Comparison of ENCODE assay signal across 31 mouse cellular contexts in the genomic region with DNA sequence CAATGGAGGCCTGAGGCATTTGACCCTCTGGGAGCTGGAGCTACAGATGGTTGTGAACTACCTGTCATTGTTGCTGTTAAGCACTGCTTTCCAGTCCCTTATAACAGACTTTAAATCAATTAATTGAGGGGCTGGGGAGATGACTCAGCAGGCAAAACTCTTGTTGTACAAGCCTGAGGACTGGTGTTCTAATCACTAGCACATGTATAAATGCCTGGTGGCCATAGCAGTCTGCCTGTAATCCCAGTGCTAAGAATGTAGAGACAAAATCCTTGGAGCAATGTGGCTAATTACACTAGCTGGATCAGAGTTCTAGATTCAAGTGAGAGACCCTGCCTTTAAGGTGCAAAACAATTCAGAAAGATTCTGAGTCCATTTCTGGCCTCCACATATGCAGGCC.
"Had no signal": no experiment of that assay in that cellular context is flagged by ENCODE, and none has a peak within 500 bp of the region (broad histone marks: within the 10 kb centered on the region; RNA-seq: fewer than 3 reads in every experiment).

No protein-coding gene starts in this region.

- H3K4me2 ChIP-seq: limb, embryonic 12.5 days; limb, embryonic 13.5 days; limb, embryonic 15.5 days; liver, embryonic 11.5 days; liver, embryonic 12.5 days; liver, embryonic 13.5 days; liver, embryonic 15.5 days; lung, embryonic 14.5 days; lung, embryonic 15.5 days; midbrain, embryonic 12.5 days; midbrain, embryonic 13.5 days; midbrain, embryonic 15.5 days; neural tube, embryonic 12.5 days had no signal

- H3K27ac ChIP-seq: limb, embryonic 10.5 days; limb, embryonic 12.5 days; limb, embryonic 13.5 days; limb, embryonic 15.5 days; liver, embryonic 12.5 days; liver, embryonic 13.5 days; liver, embryonic 14.5 days; liver, embryonic 15.5 days; lung, embryonic 15.5 days; macrophage; midbrain, embryonic 10.5 days; midbrain, embryonic 12.5 days; midbrain, embryonic 13.5 days; midbrain, embryonic 15.5 days; neural tube, embryonic 12.5 days had no signal

- H3K4me1 ChIP-seq: limb, embryonic 10.5 days; limb, embryonic 12.5 days; limb, embryonic 13.5 days; limb, embryonic 15.5 days; liver, embryonic 12.5 days; liver, embryonic 13.5 days; liver, embryonic 15.5 days; lung, embryonic 15.5 days; midbrain, embryonic 10.5 days; midbrain, embryonic 12.5 days; midbrain, embryonic 13.5 days; midbrain, embryonic 15.5 days; neural tube, embryonic 12.5 days had no signal

- ATAC-seq: liver, embryonic 12.5 days; liver, postnatal 0 days; lung, postnatal 0 days; midbrain, embryonic 13.5 days; midbrain, embryonic 15.5 days; midbrain, embryonic 16.5 days had no signal

- DNase-seq: left cerebral cortex, postnatal 4 days; liver; liver, embryonic 13.5 days; liver, postnatal 0 days; lung, adult 18-20 months; lung, adult 2 months; lung, embryonic 14.5 days; lung, postnatal 10 days; lung, postnatal 14 days; lung, postnatal 36 days; lung, postnatal 4 days; midbrain, embryonic 14.5 days had no signal

- H3K9me3 ChIP-seq: limb, embryonic 10.5 days; limb, embryonic 12.5 days; limb, embryonic 13.5 days; limb, embryonic 15.5 days; liver, embryonic 12.5 days; liver, embryonic 13.5 days; liver, embryonic 15.5 days; lung, embryonic 15.5 days; megakaryocyte, embryonic 14.5 days; midbrain, embryonic 10.5 days; midbrain, embryonic 12.5 days; midbrain, embryonic 13.5 days; midbrain, embryonic 15.5 days; neural tube, embryonic 12.5 days had no signal

- H3K9ac ChIP-seq: limb, embryonic 12.5 days; limb, embryonic 13.5 days; limb, embryonic 15.5 days; liver, embryonic 12.5 days; liver, embryonic 13.5 days; liver, embryonic 14.5 days; liver, embryonic 15.5 days; liver, postnatal 0 days; lung, embryonic 14.5 days; lung, embryonic 15.5 days; midbrain, embryonic 12.5 days; midbrain, embryonic 13.5 days; midbrain, embryonic 15.5 days; neural tube, embryonic 12.5 days had no signal

- H3K4me3 ChIP-seq: limb, embryonic 10.5 days; limb, embryonic 12.5 days; limb, embryonic 13.5 days; limb, embryonic 15.5 days; liver, embryonic 12.5 days; liver, embryonic 13.5 days; liver, embryonic 15.5 days; lung, embryonic 15.5 days; megakaryocyte, embryonic 14.5 days; midbrain, embryonic 10.5 days; midbrain, embryonic 12.5 days; midbrain, embryonic 13.5 days; midbrain, embryonic 15.5 days; myocyte; neural tube, embryonic 12.5 days had no signal

- H3K27me3 ChIP-seq: limb, embryonic 12.5 days; limb, embryonic 13.5 days; limb, embryonic 15.5 days; liver, embryonic 12.5 days; liver, embryonic 13.5 days; liver, embryonic 15.5 days; lung, embryonic 15.5 days; megakaryocyte, embryonic 14.5 days; midbrain, embryonic 12.5 days; midbrain, embryonic 13.5 days; midbrain, embryonic 15.5 days; neural tube, embryonic 12.5 days had no signal
